Mouse (Mus musculus) gastrocnemius, postnatal 25 days (tissue): ENCODE results near the gene Ntm. TPM values are rescaled to one million over a fixed set of nuclear protein-coding genes. Genes with fewer than 3 reads are reported as not detected.

Experiments
- DNase-seq: peaks from one replicate; pipeline ENCODE4 v3.0.0; 2022
- total RNA-seq, 2 experiments: library from RNA; stranded (reverse); gene quantifications; 1 replicate in 1 of 2; 2 replicates in 1 of 2; pipeline ENCODE4 v1.2.3; 2021

The Ntm gene
- total RNA-seq, 2 experiments from 2014 or later: 0.29 to 1.1 TPM

- DNase-seq: no peak
Observed at GRCm38 (mm10) chr9:29025603-29026002, 937.3 kb downstream of the Ntm start.

- no peak for DNase-seq
Observed at GRCm38 (mm10) chr9:29025104-29025503, 937.8 kb downstream of the Ntm start.

- no peak for DNase-seq
Observed at GRCm38 (mm10) chr9:29016879-29017278, 946.1 kb downstream of the Ntm start.

- DNase-seq: no peak
Observed at GRCm38 (mm10) chr9:29013881-29014280, 949.1 kb downstream of the Ntm start.

- DNase-seq: no peak
Observed at GRCm38 (mm10) chr9:29012541-29012940, 950.4 kb downstream of the Ntm start.

- DNase-seq: no peak
Observed at GRCm38 (mm10) chr9:29011476-29011875, 951.5 kb downstream of the Ntm start.

- DNase-seq: no peak
Observed at GRCm38 (mm10) chr9:29004534-29004933, 958.4 kb downstream of the Ntm start.

- DNase-seq: no peak
Observed at GRCm38 (mm10) chr9:28999951-29000351, 963.0 kb downstream of the Ntm start.

- no peak for DNase-seq
Observed at GRCm38 (mm10) chr9:28977275-28977674, 985.7 kb downstream of the Ntm start.

GRCm38 (mm10) chr9:28969455-28969854 is 993.5 kb downstream of the Ntm start:
- no peak for DNase-seq
